Mouse (Mus musculus) gastrocnemius, postnatal 25 days (tissue): Measurements from ENCODE around the gene Podxl2. TPM values are rescaled to one million over a fixed set of nuclear protein-coding genes. Genes with fewer than 3 reads are reported as not detected.

Experiments
- DNase-seq: peaks from one replicate; pipeline ENCODE4 v3.0.0; 2022
- total RNA-seq, 2 experiments: library from RNA; stranded (reverse); gene quantifications; 1 replicate in 1 of 2; 2 replicates in 1 of 2; pipeline ENCODE4 v1.2.3; 2021

The Podxl2 gene
- total RNA-seq, 2 experiments from 2014 or later = 49.4 to 53.0 TPM

- no peak for DNase-seq
Observed at GRCm38 (mm10) chr6:88800735-88801134, 74.1 kb downstream of the Podxl2 start.

GRCm38 (mm10) chr6:88800191-88800590, 74.7 kb downstream of the Podxl2 start:
- DNase-seq = no peak

GRCm38 (mm10) chr6:88794561-88794971, 80.3 kb downstream of the Podxl2 start:
- no peak for DNase-seq

GRCm38 (mm10) chr6:88793872-88794271, 81.0 kb downstream of the Podxl2 start:
- DNase-seq = no peak

GRCm38 (mm10) chr6:88793243-88793642, 81.6 kb downstream of the Podxl2 start:
- DNase-seq = no peak

Other genes with a start within 250 kb of the Podxl2 start
- 10 to 100 TPM; 56.2 to 78.7 TPM for gene Kbtbd12, start 237.1 kb downstream of the Podxl2 start, total RNA-seq
- 10 to 100 TPM; 40.0 to 47.5 TPM for gene Mgll, start 150.6 kb downstream of the Podxl2 start, total RNA-seq
- 10 to 100 TPM; 14.4 to 17.3 TPM for gene Abtb1, start 33.1 kb downstream of the Podxl2 start, total RNA-seq
- gene Mcm2, start 23.7 kb upstream of the Podxl2 start, total RNA-seq = 1 to 10 TPM; 4.6 to 6.5 TPM
- 10 to 100 TPM; 23.4 to 46.4 TPM for gene Tpra1, start 27.2 kb upstream of the Podxl2 start, total RNA-seq